Mouse (Mus musculus) CH12.LX (cell line): ENCODE results near the gene Poc1b.

Source experiments
- CHD1 ChIP-seq: IDR thresholded peaks from 2 replicates; pipeline ENCODE4 v1.6.1; 2012; ENCODE audit warnings: low read depth, low read length, improper control_type of control experiment, inconsistent platforms
- CTCF ChIP-seq, 2 experiments: IDR thresholded peaks in 1 of 2; conservative IDR thresholded peaks in 1 of 2; 2 replicates each; pipeline ENCODE4 v1.5.1; 2011 to 2012; ENCODE audit warnings: low read depth in 2 of 2, low read length in 2 of 2, improper control_type of control experiment in 1 of 2, inconsistent platforms in 1 of 2, mild to moderate bottlenecking in 1 of 2, moderate library complexity in 1 of 2
- EP300 ChIP-seq: IDR thresholded peaks from 2 replicates; pipeline ENCODE4 v1.6.1; 2011; ENCODE audit warnings: low read length, improper control_type of control experiment
- HCFC1 ChIP-seq: IDR thresholded peaks from 2 replicates; pipeline ENCODE4 v1.6.1; 2012; ENCODE audit warnings: low read depth, mild to moderate bottlenecking, inconsistent platforms, low read length, improper control_type of control experiment
- JUND ChIP-seq: conservative IDR thresholded peaks from 2 replicates; pipeline ENCODE4 v1.6.1; 2011; ENCODE audit warnings: low read depth, low read length, improper control_type of control experiment
- POLR2A ChIP-seq: IDR thresholded peaks from 2 replicates; pipeline ENCODE4 v1.6.1; 2011; ENCODE audit warnings: low read depth, mild to moderate bottlenecking, improper control_type of control experiment, low read length
- SIN3A ChIP-seq: IDR thresholded peaks from 2 replicates; pipeline ENCODE4 v1.6.1; 2012; ENCODE audit warnings: low read length, improper control_type of control experiment, inconsistent platforms
- TBP ChIP-seq: conservative IDR thresholded peaks from 2 replicates; pipeline ENCODE4 v1.6.1; 2011; ENCODE audit warnings: low read depth, low read length, improper control_type of control experiment

DNA sequence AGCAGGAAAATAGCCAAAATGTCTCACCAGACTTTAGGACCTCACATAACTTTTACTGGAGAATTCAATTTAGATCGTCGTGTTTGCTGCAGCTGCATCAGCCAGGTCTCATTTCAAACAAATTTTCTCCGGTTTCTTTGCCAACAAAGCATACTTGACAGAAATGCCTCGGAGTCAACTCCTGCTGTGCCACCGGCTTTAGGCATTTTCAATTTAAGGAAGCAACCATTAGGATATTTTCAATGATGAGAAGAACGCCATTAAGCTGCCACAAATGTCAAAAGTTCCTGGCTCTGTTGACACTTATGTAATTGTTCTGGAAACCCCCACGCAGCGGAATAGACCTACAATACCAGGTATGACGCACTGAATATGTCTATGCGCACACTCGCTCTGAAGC lies 131.7 kb downstream of the Poc1b start:
- TF ChIP-seq CHD1 (no peak), CTCF (conservative IDR thresholded peaks at IDR 0.05 in 1 of 2, IDR thresholded peaks at IDR 0.05 in 1 of 2; ENCODE audit: low read depth in 2 of 2, low read length in 2 of 2) (no peak), SIN3A (no peak), EP300 (no peak), POLR2A (no peak), TBP (no peak), JUND (no peak), HCFC1 (no peak)
